1 mouse cellular context compared by ENCODE assay signal in genomic region chr14:20179731-20180280, GRCm38 (mm10).
TF ChIP-seq lines count a peak whose summit lies in the region.

No protein-coding gene starts in this region.

TF ChIP-seq in CH12.LX, 34 proteins besides CTCF, POLR2A, EP300 and RAD21 (continued from another document):
- no peak for TF ChIP-seq ZC3H11A (IDR thresholded peaks at IDR 0.05; ENCODE audit: low read depth, low read length)
- TF ChIP-seq ETS1 (conservative IDR thresholded peaks at IDR 0.05; ENCODE audit: low read depth, low read length): no peak
- no peak for TF ChIP-seq NELFE (IDR thresholded peaks at IDR 0.05; ENCODE audit: low read depth, low read length)
TF ChIP-seq in CH12.LX: peak in this region for 0.
